Mouse (Mus musculus) MEL (cell line): ENCODE measurements around the gene Gm20388. TPM values are rescaled to one million over a fixed set of nuclear protein-coding genes. Genes with fewer than 3 reads are reported as not detected.

ENCODE experiments used
- DNase-seq: peaks from one replicate; pipeline ENCODE4 v3.0.0; 2011; ENCODE audit warnings: low read depth, low spot score
- H3K27ac ChIP-seq: 2 replicates; pipeline ENCODE4 v1.5.1; 2012; ENCODE audit warnings: low read depth, mild to moderate bottlenecking, control low read depth, low read length, moderate library complexity; ENCODE audit not compliant: control insufficient read depth
- H3K27me3 ChIP-seq, 2 experiments: fragments of 150-350 bp in 1 of 2; sonication (generic) in 1 of 2; 2 replicates each; pipeline ENCODE4 v1.6.1; 2012; ENCODE audit warnings: low read length in 2 of 2, mild to moderate bottlenecking in 2 of 2, improper control_type of control experiment in 1 of 2, moderate library complexity in 1 of 2; ENCODE audit not compliant: insufficient read depth in 2 of 2, control insufficient read depth in 1 of 2
- H3K36me3 ChIP-seq, 2 experiments: 2 replicates each; pipeline ENCODE4 v1.6.1; 2012 to 2014; ENCODE audit warnings: low read length in 2 of 2, improper control_type of control experiment in 1 of 2, inconsistent platforms in 1 of 2, mild to moderate bottlenecking in 1 of 2; ENCODE audit not compliant: insufficient read depth in 2 of 2, control insufficient read depth in 1 of 2
- H3K4me1 ChIP-seq, 2 experiments: fragments of 150-350 bp in 1 of 2; sonication (generic) in 1 of 2; 2 replicates each; pipeline ENCODE4 v1.6.1; 2012; ENCODE audit warnings: low read length in 2 of 2, improper control_type of control experiment in 1 of 2, mild to moderate bottlenecking in 1 of 2; ENCODE audit not compliant: insufficient read depth in 2 of 2, control insufficient read depth in 1 of 2
- H3K4me3 ChIP-seq, 2 experiments: fragments of 150-350 bp in 1 of 2; sonication (generic) in 1 of 2; 2 replicates each; pipeline ENCODE4 v1.5.1; 2012; ENCODE audit warnings: low read depth in 2 of 2, low read length in 2 of 2, mild to moderate bottlenecking in 2 of 2, moderate library complexity in 2 of 2, control low read depth in 1 of 2, improper control_type of control experiment in 1 of 2; ENCODE audit not compliant: control insufficient read depth in 1 of 2, insufficient read depth in 1 of 2
- H3K79me2 ChIP-seq: 2 replicates; pipeline ENCODE4 v1.6.1; 2012; ENCODE audit warnings: mild to moderate bottlenecking, low read length, moderate library complexity; ENCODE audit not compliant: control insufficient read depth, poor library complexity, insufficient read depth
- H3K9ac ChIP-seq: 2 replicates; pipeline ENCODE4 v1.6.1; 2012; ENCODE audit warnings: low read depth, mild to moderate bottlenecking, control low read depth, low read length, moderate library complexity; ENCODE audit not compliant: control insufficient read depth, poor library complexity, severe bottlenecking
- H3K9me3 ChIP-seq: fragments of 150-350 bp; sonication (generic); replicated peaks from 2 replicates; pipeline ENCODE4 v1.6.1; 2012; ENCODE audit warnings: mild to moderate bottlenecking, low read length, improper control_type of control experiment, moderate library complexity; ENCODE audit not compliant: insufficient read depth
- BHLHE40 ChIP-seq: IDR thresholded peaks from 2 replicates; pipeline ENCODE4 v1.6.1; 2012; ENCODE audit warnings: low read depth, mild to moderate bottlenecking, inconsistent platforms, low read length, improper control_type of control experiment, borderline replicate concordance
- CHD1 ChIP-seq: IDR thresholded peaks from 2 replicates; pipeline ENCODE4 v1.6.1; 2012; ENCODE audit warnings: low read depth, mild to moderate bottlenecking, inconsistent platforms, low read length, improper control_type of control experiment
- CHD2 ChIP-seq: IDR thresholded peaks from 2 replicates; pipeline ENCODE4 v1.6.1; 2011; ENCODE audit warnings: low read length, improper control_type of control experiment
- CTCF ChIP-seq, 3 experiments: IDR thresholded peaks in 2 of 3; conservative IDR thresholded peaks in 1 of 3; 2 replicates each; pipeline ENCODE4 v1.5.1; 2011 to 2012; ENCODE audit warnings: low read length in 3 of 3, low read depth in 2 of 3, mild to moderate bottlenecking in 2 of 3, improper control_type of control experiment in 1 of 3, inconsistent platforms in 1 of 3, mixed read lengths in 1 of 3, moderate library complexity in 1 of 3; ENCODE audit not compliant: control insufficient read depth in 1 of 3, insufficient read depth in 1 of 3, poor library complexity in 1 of 3, severe bottlenecking in 1 of 3
- E2F4 ChIP-seq: IDR thresholded peaks from 2 replicates; pipeline ENCODE4 v1.6.1; 2011; ENCODE audit warnings: low read depth, low read length, improper control_type of control experiment, borderline replicate concordance
- ELF1 ChIP-seq: IDR thresholded peaks from 2 replicates; pipeline ENCODE4 v1.6.1; 2014; ENCODE audit warnings: low read depth, mild to moderate bottlenecking, inconsistent platforms, low read length, improper control_type of control experiment, moderate library complexity
- ETS1 ChIP-seq: IDR thresholded peaks from 2 replicates; pipeline ENCODE4 v1.6.1; 2012; ENCODE audit warnings: low read depth, mild to moderate bottlenecking, inconsistent platforms, low read length, improper control_type of control experiment, moderate library complexity
- GATA1 ChIP-seq: IDR thresholded peaks from 2 replicates; pipeline ENCODE4 v1.6.1; 2011; ENCODE audit warnings: low read depth, low read length, improper control_type of control experiment
- HCFC1 ChIP-seq: IDR thresholded peaks from 2 replicates; pipeline ENCODE4 v1.6.1; 2012; ENCODE audit warnings: low read depth, mild to moderate bottlenecking, inconsistent platforms, low read length, improper control_type of control experiment, moderate library complexity
- JUND ChIP-seq: IDR thresholded peaks from 2 replicates; pipeline ENCODE4 v1.6.1; 2011; ENCODE audit warnings: low read depth, mild to moderate bottlenecking, improper control_type of control experiment, low read length
- MAFK ChIP-seq: IDR thresholded peaks from 2 replicates; pipeline ENCODE4 v1.6.1; 2011; ENCODE audit warnings: low read depth, mild to moderate bottlenecking, low read length, improper control_type of control experiment, borderline replicate concordance
- MAX ChIP-seq: IDR thresholded peaks from 2 replicates; pipeline ENCODE4 v1.6.1; 2011; ENCODE audit warnings: low read length, improper control_type of control experiment
- MAZ ChIP-seq: IDR thresholded peaks from 2 replicates; pipeline ENCODE4 v1.6.1; 2012; ENCODE audit warnings: low read depth, mild to moderate bottlenecking, inconsistent platforms, low read length, improper control_type of control experiment
- MEF2A ChIP-seq: IDR thresholded peaks from 2 replicates; pipeline ENCODE4 v1.6.1; 2014; ENCODE audit warnings: low read depth, mild to moderate bottlenecking, inconsistent platforms, low read length, improper control_type of control experiment; ENCODE audit not compliant: poor library complexity, insufficient replicate concordance, severe bottlenecking; ENCODE audit errors: extremely low read depth
- MXI1 ChIP-seq: IDR thresholded peaks from 2 replicates; pipeline ENCODE4 v1.6.1; 2011; ENCODE audit warnings: mild to moderate bottlenecking, low read depth, low read length, improper control_type of control experiment
- MYB ChIP-seq: IDR thresholded peaks from 2 replicates; pipeline ENCODE4 v1.6.1; 2011; ENCODE audit warnings: mild to moderate bottlenecking, low read depth, low read length, improper control_type of control experiment
- MYC ChIP-seq: IDR thresholded peaks from 2 replicates; pipeline ENCODE4 v1.6.1; 2011; ENCODE audit warnings: low read depth, mild to moderate bottlenecking, low read length, improper control_type of control experiment, moderate library complexity
- NELFE ChIP-seq: IDR thresholded peaks from 2 replicates; pipeline ENCODE4 v1.6.1; 2011; ENCODE audit warnings: low read depth, low read length, improper control_type of control experiment
- NRF1 ChIP-seq: IDR thresholded peaks from 2 replicates; pipeline ENCODE4 v1.6.1; 2014; ENCODE audit warnings: low read depth, mild to moderate bottlenecking, inconsistent platforms, low read length, improper control_type of control experiment, moderate library complexity; ENCODE audit not compliant: poor library complexity, insufficient read depth, severe bottlenecking
- POLR2A ChIP-seq, 2 experiments: IDR thresholded peaks; 2 replicates each; pipeline ENCODE4 v1.6.1; 2011 to 2012; ENCODE audit warnings: low read length in 2 of 2, mild to moderate bottlenecking in 2 of 2, control low read depth in 1 of 2, improper control_type of control experiment in 1 of 2, low read depth in 1 of 2, moderate library complexity in 1 of 2; ENCODE audit not compliant: control insufficient read depth in 1 of 2, insufficient read depth in 1 of 2, poor library complexity in 1 of 2
- POLR2AphosphoS2 ChIP-seq: IDR thresholded peaks from 2 replicates; pipeline ENCODE4 v1.6.1; 2011; ENCODE audit warnings: low read length, improper control_type of control experiment
- POLR2AphosphoS5 ChIP-seq: IDR thresholded peaks from 2 replicates; pipeline ENCODE4 v1.6.1; 2012; ENCODE audit warnings: low read depth, borderline replicate concordance, mild to moderate bottlenecking, inconsistent platforms, low read length, moderate library complexity, mixed read lengths
- RAD21 ChIP-seq: IDR thresholded peaks from 2 replicates; pipeline ENCODE4 v1.6.1; 2011; ENCODE audit warnings: mild to moderate bottlenecking, low read depth, low read length, improper control_type of control experiment
- RCOR1 ChIP-seq: IDR thresholded peaks from 2 replicates; pipeline ENCODE4 v1.6.1; 2012; ENCODE audit warnings: low read depth, mild to moderate bottlenecking, inconsistent platforms, low read length, improper control_type of control experiment
- SIN3A ChIP-seq: IDR thresholded peaks from 2 replicates; pipeline ENCODE4 v1.6.1; 2012; ENCODE audit warnings: low read length, improper control_type of control experiment, inconsistent platforms
- SMC3 ChIP-seq: IDR thresholded peaks from 2 replicates; pipeline ENCODE4 v1.6.1; 2011; ENCODE audit warnings: low read depth, low read length, improper control_type of control experiment
- TAL1 ChIP-seq: IDR thresholded peaks from 2 replicates; pipeline ENCODE4 v1.6.1; 2012; ENCODE audit warnings: mild to moderate bottlenecking, inconsistent platforms, low read length, moderate library complexity, mixed read lengths
- TBP ChIP-seq: IDR thresholded peaks from 2 replicates; pipeline ENCODE4 v1.8.0; 2011; ENCODE audit warnings: low read depth, low read length, improper control_type of control experiment
- TCF12 ChIP-seq: IDR thresholded peaks from 2 replicates; pipeline ENCODE4 v1.6.1; 2014; ENCODE audit warnings: low read depth, mild to moderate bottlenecking, inconsistent platforms, low read length, improper control_type of control experiment, moderate library complexity
- UBTF ChIP-seq: IDR thresholded peaks from 2 replicates; pipeline ENCODE4 v1.6.1; 2012; ENCODE audit warnings: low read depth, mild to moderate bottlenecking, inconsistent platforms, low read length, improper control_type of control experiment, moderate library complexity, borderline replicate concordance; ENCODE audit not compliant: insufficient read depth
- USF1 ChIP-seq: IDR thresholded peaks from 2 replicates; pipeline ENCODE4 v1.6.1; 2014; ENCODE audit warnings: low read depth, mild to moderate bottlenecking, inconsistent platforms, low read length, improper control_type of control experiment, moderate library complexity
- USF2 ChIP-seq, 2 experiments: IDR thresholded peaks; 2 replicates each; pipeline ENCODE4 v1.6.1; 2011 to 2012; ENCODE audit warnings: improper control_type of control experiment in 2 of 2, low read length in 2 of 2, borderline replicate concordance in 1 of 2, inconsistent platforms in 1 of 2, low read depth in 1 of 2, mild to moderate bottlenecking in 1 of 2; ENCODE audit not compliant: insufficient read depth in 1 of 2
- ZC3H11A ChIP-seq: IDR thresholded peaks from 2 replicates; pipeline ENCODE4 v1.6.1; 2012; ENCODE audit warnings: low read depth, mild to moderate bottlenecking, inconsistent platforms, low read length, improper control_type of control experiment
- ZKSCAN1 ChIP-seq: IDR thresholded peaks from 2 replicates; pipeline ENCODE4 v1.6.1; 2012; ENCODE audit warnings: low read depth, mild to moderate bottlenecking, inconsistent platforms, low read length, improper control_type of control experiment, moderate library complexity
- ZMIZ1 ChIP-seq: IDR thresholded peaks from 2 replicates; pipeline ENCODE4 v1.6.1; 2012; ENCODE audit warnings: low read depth, mild to moderate bottlenecking, inconsistent platforms, low read length, improper control_type of control experiment, moderate library complexity
- ZNF384 ChIP-seq: IDR thresholded peaks from 2 replicates; pipeline ENCODE4 v1.6.1; 2012; ENCODE audit warnings: low read depth, mild to moderate bottlenecking, inconsistent platforms, low read length, improper control_type of control experiment
- polyA plus RNA-seq, 2 experiments: library from polyadenylated mRNA; stranded (reverse) in 1 of 2; unstranded in 1 of 2; fragments of >175 nt in 1 of 2; fragments of >200 nt in 1 of 2; gene quantifications; 2 replicates each; pipeline versions ENCODE4 v1.2.1 to v1.2.4; 2012; ENCODE audit warnings: low replicate concordance in 2 of 2, low read depth in 1 of 2; ENCODE audit not compliant: insufficient read length in 2 of 2, insufficient read depth in 1 of 2, missing spikeins in 1 of 2
- total RNA-seq: library from RNA; depleted of rRNA; stranded (reverse); fragments of 300-350 nt; gene quantifications from 2 replicates; pipeline ENCODE4 v1.2.3, GENCODE M21; 2012

The Gm20388 gene
- total and polyA plus RNA-seq, 3 experiments: 11.1 to 17.8 TPM; not detected in 1

DNA sequence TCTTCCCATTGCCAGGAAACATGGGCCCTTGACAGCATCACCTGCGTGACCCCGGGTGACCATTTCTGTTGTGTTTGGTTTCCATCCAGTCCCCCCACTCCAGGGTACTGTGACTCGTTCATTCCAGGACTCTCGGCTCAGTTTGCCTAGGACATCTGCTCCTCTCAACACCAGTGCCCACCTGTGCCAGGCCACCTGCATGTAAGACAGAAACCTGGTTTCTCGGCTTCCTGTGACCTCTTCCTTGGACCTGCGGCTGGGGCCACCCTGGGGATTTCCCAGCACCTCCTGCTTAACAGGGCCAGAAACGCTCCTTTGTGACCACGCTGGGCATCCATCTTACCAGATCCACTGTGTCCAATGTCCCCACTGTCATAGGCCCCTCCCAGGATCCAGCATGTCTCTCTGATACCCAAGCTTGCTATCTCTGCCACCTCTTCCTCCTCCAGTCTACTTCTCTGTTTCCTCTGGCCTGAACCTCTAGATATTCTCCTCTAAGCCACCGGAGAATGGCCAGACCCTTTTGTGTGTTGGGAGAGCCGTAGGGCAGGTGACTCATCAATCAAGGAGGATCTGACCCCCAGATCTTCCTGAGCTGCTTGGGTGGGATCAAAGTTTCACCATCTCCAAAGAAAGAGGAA, 2807.3 kb downstream of the Gm20388 start:
- H3K4me3 ChIP-seq: no peak overlapping the region
- H3K9ac ChIP-seq: peak overlapping the region; percentile 34
- peaks cover 0 to 47% of the 10 kb centered on the region in 2 experiments; a peak in 2 of 4 replicates for H3K36me3 ChIP-seq
- DNase-seq: peak; percentile 78
- no peaks in the 10 kb centered on the region for H3K79me2 ChIP-seq
- peaks cover 26 to 59% of the 10 kb centered on the region in 2 experiments for H3K4me1 ChIP-seq
- no peaks in the 10 kb centered on the region for H3K9me3 ChIP-seq
- peak overlapping the region; percentile 87 for H3K27ac ChIP-seq
- no peaks in the 10 kb centered on the region for H3K27me3 ChIP-seq
- peak; percentile 25; the same call in 1 of the 2 replicates for TF ChIP-seq SIN3A
- peak; percentile 11; the same call in 1 of the 2 replicates for TF ChIP-seq ZC3H11A
- TF ChIP-seq POLR2AphosphoS5: no peak
- no peak for TF ChIP-seq TBP
- TF ChIP-seq MAZ: no peak; the same call in 1 of the 2 replicates
- no peak for TF ChIP-seq CTCF (IDR thresholded peaks at IDR 0.05 in 2 of 3, conservative IDR thresholded peaks at IDR 0.05 in 1 of 3; ENCODE audit: control insufficient read depth in 1 of 3, insufficient read depth in 1 of 3, low read depth in 2 of 3, low read length in 3 of 3, poor library complexity in 1 of 3, severe bottlenecking in 1 of 3)
- TF ChIP-seq MXI1: no peak
- no peak for TF ChIP-seq CHD1
- TF ChIP-seq NELFE: no peak
- no peak for TF ChIP-seq MAFK
- TF ChIP-seq MYC: 0 out of 2 replicates have a peak, but pooled peaks have one; percentile 14
- peak; percentile 77 for TF ChIP-seq GATA1
- no peak for TF ChIP-seq UBTF
- peak in 1 of 2 experiments; percentile 42; a peak in 1 of 4 replicates for TF ChIP-seq POLR2A (IDR thresholded peaks at IDR 0.05; ENCODE audit: control insufficient read depth in 1 of 2, insufficient read depth in 1 of 2, low read depth in 1 of 2, low read length in 2 of 2, poor library complexity in 1 of 2)
- TF ChIP-seq POLR2AphosphoS2: no peak
- TF ChIP-seq JUND: 0 out of 2 replicates have a peak, but pooled peaks have one; percentile 39
- TF ChIP-seq ZKSCAN1: no peak
- TF ChIP-seq ELF1: no peak
- TF ChIP-seq ETS1: no peak; the same call in 1 of the 2 replicates
- no peak for TF ChIP-seq RAD21
- TF ChIP-seq USF2 (IDR thresholded peaks at IDR 0.05; ENCODE audit: borderline replicate concordance in 1 of 2, insufficient read depth in 1 of 2, low read depth in 1 of 2, low read length in 2 of 2): no peak
- no peak for TF ChIP-seq NRF1
- peak; percentile 31; the same call in 1 of the 2 replicates for TF ChIP-seq USF1
- no peak for TF ChIP-seq ZNF384
- TF ChIP-seq CHD2: no peak
- TF ChIP-seq SMC3: peak; percentile 12; the same call in 1 of the 2 replicates
- peak; percentile 75 for TF ChIP-seq TCF12
- TF ChIP-seq MEF2A: no peak
- peak; percentile 66 for TF ChIP-seq TAL1
- no peak for TF ChIP-seq HCFC1
- no peak for TF ChIP-seq BHLHE40
- TF ChIP-seq MYB: no peak
- no peak for TF ChIP-seq E2F4
- no peak for TF ChIP-seq MAX
- TF ChIP-seq ZMIZ1: no peak
- TF ChIP-seq RCOR1: peak; percentile 54; the same call in 1 of the 2 replicates
